Mouse (Mus musculus): ENCODE measurements around the gene Hist1h4j. TPM values are rescaled to one million over a fixed set of nuclear protein-coding genes. Genes with fewer than 3 reads are reported as not detected.

Gene Hist1h4j
- polyA plus RNA-seq, 1 experiment from 2014 or later: 0.80 TPM

DNA sequence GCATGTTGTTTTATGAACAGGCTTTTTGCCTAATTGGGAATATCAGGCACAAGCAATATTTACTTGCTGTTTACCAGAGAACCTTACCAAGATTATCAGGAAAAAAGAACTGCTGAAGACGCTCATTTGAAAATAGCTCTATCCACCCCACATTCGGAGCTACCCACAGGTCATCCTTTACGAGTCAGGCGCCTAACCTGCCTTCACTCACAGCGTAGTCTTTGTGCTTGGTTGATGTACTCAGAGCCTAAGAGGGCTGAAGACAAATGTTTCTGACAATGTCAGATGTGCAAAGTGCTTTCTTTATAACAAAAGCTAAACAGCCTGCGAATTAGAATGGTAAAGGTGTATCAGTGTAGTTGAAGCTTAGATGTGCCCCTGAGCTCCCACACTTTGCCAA is 49.4 kb downstream of the Hist1h4j start:
- 43% methylated on average over 6 of the region's 6 CpGs for whole genome bisulfite sequencing
- Histone ChIP-seq H3K4me2 (peak overlapping the region; percentile 62), H3K27ac (ENCODE audit: low read depth, low read length) (peak overlapping the region; percentile 98), H3K4me1 (replicated peaks; ENCODE audit: control insufficient read depth, insufficient read depth, low read length) (peaks cover 24% of the 10 kb centered on the region), H3K9ac (ENCODE audit: low read depth, low read length) (peak overlapping the region; percentile 73), H3K9me3 (ENCODE audit: control insufficient read depth, low read length) (no peaks in the 10 kb centered on the region), H3K4me3 (ENCODE audit: low read depth, low read length) (peak overlapping the region; percentile 44; the same call in 1 of the 2 replicates), H3K36me3 (ENCODE audit: control insufficient read depth, insufficient read depth, low read length) (no peaks in the 10 kb centered on the region), H3K27me3 (replicated peaks; ENCODE audit: control insufficient read depth, insufficient read depth, low read length) (no peaks in the 10 kb centered on the region)
- DNase-seq (ENCODE audit: low spot score) (peak; percentile 41), ATAC-seq (replicated peaks; ENCODE audit: low FRiP score) (no peak)

Small RNAs within 50 kb of the gene (microRNA-seq; reads per million reads assigned to microRNA genes)
- gene Gm44357 (ENCODE audit: borderline number of aligned reads) (not detected), gene Gm44367 (ENCODE audit: borderline number of aligned reads) (5.6 reads per million, percentile 15 among the genes with 10 or more reads in this experiment), gene Gm44454 (ENCODE audit: borderline number of aligned reads) (4.6 reads per million, percentile 11 among the genes with 10 or more reads in this experiment)

Other genes starting within 250 kb of the Hist1h4j start
- 0.22 and 0.42 TPM in 2 replicates for gene AK157302, start 239.8 kb upstream of the Hist1h4j start, polyA plus RNA-seq (2014; fragmentation: Nextera tagmentation; extraction: Ambion mirVana)
- 7.2 and 7.8 TPM in 2 replicates for gene Gm11273, start 233.6 kb upstream of the Hist1h4j start, polyA plus RNA-seq (2014; fragmentation: Nextera tagmentation; extraction: Ambion mirVana)
- 5.1 and 5.7 TPM in 2 replicates for gene Zkscan8, start 203.9 kb upstream of the Hist1h4j start, polyA plus RNA-seq (2014; fragmentation: Nextera tagmentation; extraction: Ambion mirVana)
- gene Olfr1366, start 192.3 kb upstream of the Hist1h4j start, polyA plus RNA-seq (2014; fragmentation: Nextera tagmentation; extraction: Ambion mirVana): 0.05 and 0.08 TPM in 2 replicates
- not detected in 2 replicates for gene Olfr1535, start 175.2 kb upstream of the Hist1h4j start, polyA plus RNA-seq (2014; fragmentation: Nextera tagmentation; extraction: Ambion mirVana)
- not detected in 2 replicates for gene Olfr1364, start 153.3 kb upstream of the Hist1h4j start, polyA plus RNA-seq (2014; fragmentation: Nextera tagmentation; extraction: Ambion mirVana)
- gene Olfr1362, start 121.0 kb upstream of the Hist1h4j start, polyA plus RNA-seq (2014; fragmentation: Nextera tagmentation; extraction: Ambion mirVana): not detected in 2 replicates
- gene Olfr11, start 92.5 kb upstream of the Hist1h4j start, polyA plus RNA-seq (2014; fragmentation: Nextera tagmentation; extraction: Ambion mirVana): not detected in 2 replicates
- not detected in 2 replicates for gene Olfr1361, start 71.7 kb upstream of the Hist1h4j start, polyA plus RNA-seq (2014; fragmentation: Nextera tagmentation; extraction: Ambion mirVana)
- gene Olfr1360, start 57.7 kb upstream of the Hist1h4j start, polyA plus RNA-seq (2014; fragmentation: Nextera tagmentation; extraction: Ambion mirVana): not detected in 2 replicates
- gene Olfr1359, start 37.0 kb upstream of the Hist1h4j start, polyA plus RNA-seq (2014; fragmentation: Nextera tagmentation; extraction: Ambion mirVana): not detected in 2 replicates
- 1.1 and 1.6 TPM in 2 replicates for gene Hist1h2bl, start 18.9 kb upstream of the Hist1h4j start, polyA plus RNA-seq (2014; fragmentation: Nextera tagmentation; extraction: Ambion mirVana)
- 6.2 and 10.1 TPM in 2 replicates for gene Hist1h2ai, start 18.6 kb upstream of the Hist1h4j start, polyA plus RNA-seq (2014; fragmentation: Nextera tagmentation; extraction: Ambion mirVana)
- gene Hist1h3h, start 17.4 kb upstream of the Hist1h4j start, polyA plus RNA-seq (2014; fragmentation: Nextera tagmentation; extraction: Ambion mirVana): 4.5 and 6.5 TPM in 2 replicates
- 4.2 and 5.1 TPM in 2 replicates for gene Hist1h2bm, start 13.0 kb upstream of the Hist1h4j start, polyA plus RNA-seq (2014; fragmentation: Nextera tagmentation; extraction: Ambion mirVana)
- gene Hist1h4k, start 15.4 kb downstream of the Hist1h4j start, polyA plus RNA-seq (2014; fragmentation: Nextera tagmentation; extraction: Ambion mirVana): 2.4 and 5.1 TPM in 2 replicates
- gene Hist1h2ak, start 18.8 kb downstream of the Hist1h4j start, polyA plus RNA-seq (2014; fragmentation: Nextera tagmentation; extraction: Ambion mirVana): 7.6 and 7.7 TPM in 2 replicates
- gene Hist1h2bn, start 19.1 kb downstream of the Hist1h4j start, polyA plus RNA-seq (2014; fragmentation: Nextera tagmentation; extraction: Ambion mirVana): 1.9 and 2.0 TPM in 2 replicates
- 19.0 and 20.4 TPM in 2 replicates for gene Hist1h1b, start 45.6 kb downstream of the Hist1h4j start, polyA plus RNA-seq (2014; fragmentation: Nextera tagmentation; extraction: Ambion mirVana)
- gene Hist1h3i, start 48.3 kb downstream of the Hist1h4j start, polyA plus RNA-seq (2014; fragmentation: Nextera tagmentation; extraction: Ambion mirVana): 194 and 232 TPM in 2 replicates
- 5.8 and 12.6 TPM in 2 replicates for gene Hist1h2an, start 52.2 kb downstream of the Hist1h4j start, polyA plus RNA-seq (2014; fragmentation: Nextera tagmentation; extraction: Ambion mirVana)
- gene Hist1h2bp, start 52.4 kb downstream of the Hist1h4j start, polyA plus RNA-seq (2014; fragmentation: Nextera tagmentation; extraction: Ambion mirVana): 0.86 and 1.6 TPM in 2 replicates
- 12.7 and 19.5 TPM in 2 replicates for gene Hist1h2bq, start 75.1 kb downstream of the Hist1h4j start, polyA plus RNA-seq (2014; fragmentation: Nextera tagmentation; extraction: Ambion mirVana)
- 2.2 TPM in 1 of 2 replicates, not detected in the other for gene Hist1h2ao, start 75.4 kb downstream of the Hist1h4j start, polyA plus RNA-seq (2014; fragmentation: Nextera tagmentation; extraction: Ambion mirVana)
- gene Hist1h4m, start 76.7 kb downstream of the Hist1h4j start, polyA plus RNA-seq (2014; fragmentation: Nextera tagmentation; extraction: Ambion mirVana): not detected in 2 replicates
- 14.6 and 15.4 TPM in 2 replicates for gene Hist1h4n, start 97.1 kb downstream of the Hist1h4j start, polyA plus RNA-seq (2014; fragmentation: Nextera tagmentation; extraction: Ambion mirVana)
- gene Hist1h2ap, start 98.4 kb downstream of the Hist1h4j start, polyA plus RNA-seq (2014; fragmentation: Nextera tagmentation; extraction: Ambion mirVana): 4,759 and 5,033 TPM in 2 replicates
- gene Hist1h2br, start 98.7 kb downstream of the Hist1h4j start, polyA plus RNA-seq (2014; fragmentation: Nextera tagmentation; extraction: Ambion mirVana): 12.6 and 19.7 TPM in 2 replicates
- 5.1 and 5.9 TPM in 2 replicates for gene Zfp184, start 210.0 kb downstream of the Hist1h4j start, polyA plus RNA-seq (2014; fragmentation: Nextera tagmentation; extraction: Ambion mirVana)
- not detected in 2 replicates for gene Pom121l2, start 246.1 kb downstream of the Hist1h4j start, polyA plus RNA-seq (2014; fragmentation: Nextera tagmentation; extraction: Ambion mirVana)